Mouse (Mus musculus) myocyte (in vitro differentiated cells): ENCODE data around the gene Slc24a3. TPM values are rescaled to one million over a fixed set of nuclear protein-coding genes. Genes with fewer than 3 reads are reported as not detected.

ENCODE experiments used
- H3K27me3 ChIP-seq: one replicate; pipeline ENCODE4 v1.6.1; 2011; ENCODE audit not compliant: control insufficient read depth, insufficient read depth, insufficient read length
- H3K36me3 ChIP-seq: one replicate; pipeline ENCODE4 v1.6.1; 2011; ENCODE audit not compliant: control insufficient read depth, insufficient read depth
- H3K4me2 ChIP-seq: one replicate; pipeline ENCODE4 v1.6.1; 2011; ENCODE audit warnings: low read depth, control low read depth
- H3K4me3 ChIP-seq: one replicate; pipeline ENCODE4 v1.5.1; 2011; ENCODE audit warnings: mild to moderate bottlenecking, control low read depth, moderate library complexity
- H3K79me2 ChIP-seq: one replicate; pipeline ENCODE4 v1.6.1; 2011; ENCODE audit not compliant: control insufficient read depth, insufficient read depth
- H3ac ChIP-seq: one replicate; pipeline ENCODE4 v1.6.1; 2011; ENCODE audit not compliant: control insufficient read depth, insufficient read length
- CEBPB ChIP-seq: IDR thresholded peaks from 2 replicates; pipeline ENCODE4 v1.6.1; 2011; ENCODE audit warnings: mild to moderate bottlenecking, moderate library complexity; ENCODE audit not compliant: poor library complexity, insufficient read depth, severe bottlenecking
- E2F4 ChIP-seq: IDR thresholded peaks from one replicate; pipeline ENCODE4 v1.6.1; 2011; ENCODE audit warnings: mild to moderate bottlenecking, control low read depth, moderate library complexity; ENCODE audit not compliant: insufficient read depth
- MAX ChIP-seq: IDR thresholded peaks from one replicate; pipeline ENCODE4 v1.6.1; 2011; ENCODE audit warnings: low read depth, mild to moderate bottlenecking, control low read depth
- MYOD1 ChIP-seq, 3 experiments: IDR thresholded peaks; one replicate each; pipeline ENCODE4 v1.6.1; 2011; ENCODE audit warnings: control low read depth in 2 of 3, low read depth in 2 of 3, mild to moderate bottlenecking in 2 of 3, moderate library complexity in 1 of 3; ENCODE audit not compliant: insufficient read length in 2 of 3, control insufficient read depth in 1 of 3
- MYOG ChIP-seq, 3 experiments: IDR thresholded peaks; one replicate each; pipeline ENCODE4 v1.6.1; 2011; ENCODE audit warnings: control low read depth in 2 of 3, low read depth in 2 of 3, mild to moderate bottlenecking in 2 of 3; ENCODE audit not compliant: insufficient read length in 2 of 3, control insufficient read depth in 1 of 3, insufficient read depth in 1 of 3
- POLR2A ChIP-seq: IDR thresholded peaks from one replicate; pipeline ENCODE4 v1.6.1; 2011; ENCODE audit warnings: low read depth, mild to moderate bottlenecking, control low read depth, moderate library complexity; ENCODE audit not compliant: insufficient read length
- POLR2AphosphoS2 ChIP-seq: IDR thresholded peaks from one replicate; pipeline ENCODE4 v1.6.1; 2011; ENCODE audit warnings: low read depth, control low read depth; ENCODE audit not compliant: insufficient read length
- REST ChIP-seq: IDR thresholded peaks from one replicate; pipeline ENCODE4 v1.6.1; 2011; ENCODE audit warnings: mild to moderate bottlenecking, control low read depth, moderate library complexity; ENCODE audit not compliant: insufficient read depth, insufficient read length
- SRF ChIP-seq: IDR thresholded peaks from one replicate; pipeline ENCODE4 v1.6.1; 2011; ENCODE audit warnings: low read depth; ENCODE audit not compliant: control insufficient read depth, insufficient read length
- TCF12 ChIP-seq: IDR thresholded peaks from one replicate; pipeline ENCODE4 v1.6.1; 2011; ENCODE audit warnings: mild to moderate bottlenecking, control low read depth; ENCODE audit not compliant: poor library complexity, insufficient read depth, severe bottlenecking
- TCF3 ChIP-seq: IDR thresholded peaks from one replicate; pipeline ENCODE4 v1.6.1; 2011; ENCODE audit warnings: low read depth, control low read depth; ENCODE audit not compliant: insufficient read length
- USF1 ChIP-seq: IDR thresholded peaks from one replicate; pipeline ENCODE4 v1.6.1; 2011; ENCODE audit warnings: low read depth, mild to moderate bottlenecking, control low read depth, moderate library complexity
- polyA plus RNA-seq: library from polyadenylated mRNA; unstranded; fragments of >200 nt; fragmentation: generic; extraction: Trizol; gene quantifications from one replicate; pipeline ENCODE4 v1.2.1, GENCODE M21; 2012; ENCODE audit warnings: missing spikeins

The Slc24a3 gene
- polyA plus RNA-seq, 1 experiment, result 4.8 TPM

DNA sequence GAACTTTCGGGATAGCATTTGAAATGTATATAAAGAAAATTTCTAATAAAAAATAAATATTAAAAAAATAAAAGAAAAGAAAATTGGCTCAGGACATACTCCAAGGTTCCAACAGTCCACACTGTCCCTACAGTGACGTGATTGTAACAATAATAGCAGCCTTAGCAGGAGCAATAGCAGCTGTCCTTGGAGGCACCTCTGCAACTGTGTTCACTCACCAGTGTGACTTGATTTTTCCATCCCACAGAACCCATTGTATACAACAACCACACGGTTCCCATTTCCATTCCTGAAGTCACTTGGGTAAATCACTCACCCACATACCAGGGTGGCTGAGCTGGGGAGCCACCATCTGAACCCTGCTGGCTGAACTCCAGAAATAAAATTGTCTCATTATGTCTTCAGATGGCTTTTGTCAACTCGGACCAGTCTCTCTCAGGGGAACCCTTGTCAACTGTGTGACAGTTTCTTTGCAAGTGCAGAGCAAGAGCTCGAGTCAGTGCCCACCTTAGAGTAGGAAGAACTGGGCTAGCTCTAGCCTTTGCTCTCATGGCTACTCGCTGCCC is 233.8 kb downstream of the Slc24a3 start:
- Histone ChIP-seq H3ac (no peak overlapping the region), H3K36me3 (no peaks in the 10 kb centered on the region), H3K4me3 (no peak overlapping the region), H3K79me2 (no peaks in the 10 kb centered on the region), H3K4me2 (no peak overlapping the region), H3K27me3 (no peaks in the 10 kb centered on the region)
- TF ChIP-seq CEBPB, result no peak
- peak in 2 of 3 experiments; percentile 13 to 41 for TF ChIP-seq MYOD1 (IDR thresholded peaks at IDR 0.05; ENCODE audit: control insufficient read depth in 1 of 3, insufficient read length in 2 of 3, low read depth in 2 of 3)
- TF ChIP-seq MYOG (IDR thresholded peaks at IDR 0.05; ENCODE audit: control insufficient read depth in 1 of 3, insufficient read depth in 1 of 3, insufficient read length in 2 of 3, low read depth in 2 of 3), result peak in 1 of 3 experiments; percentile 28

DNA sequence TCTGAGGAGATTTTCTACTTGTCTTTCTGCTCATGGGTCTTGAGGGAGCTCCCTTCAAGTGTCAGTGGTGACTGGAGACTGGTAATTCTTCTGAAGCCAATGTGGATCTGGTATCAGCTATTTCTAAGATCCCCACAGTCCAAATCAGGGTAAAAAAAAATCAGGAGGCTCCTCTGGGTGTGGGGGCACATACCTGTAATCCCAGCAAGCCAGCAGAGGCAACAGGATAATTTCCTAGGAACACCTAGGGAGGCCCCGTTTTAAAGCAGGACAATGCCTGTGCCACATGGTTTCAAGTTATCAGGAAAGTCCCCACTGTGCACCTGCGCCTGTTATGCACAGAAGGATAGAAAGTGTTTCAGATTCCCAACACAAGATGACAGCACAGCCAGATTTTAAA is 234.4 kb downstream of the Slc24a3 start:
- no peaks in the 10 kb centered on the region for H3K79me2 ChIP-seq
- no peaks in the 10 kb centered on the region for H3K27me3 ChIP-seq
- H3K4me3 ChIP-seq, result no peak overlapping the region
- no peak overlapping the region for H3ac ChIP-seq
- TF ChIP-seq TCF12, result no peak
- no peak for TF ChIP-seq POLR2A
- TF ChIP-seq USF1, result no peak
- TF ChIP-seq MYOG (IDR thresholded peaks at IDR 0.05; ENCODE audit: control insufficient read depth in 1 of 3, insufficient read depth in 1 of 3, insufficient read length in 2 of 3, low read depth in 2 of 3), result no peak
- no peak for TF ChIP-seq E2F4
- no peak for TF ChIP-seq CEBPB
- no peak for TF ChIP-seq MAX
- no peak for TF ChIP-seq MYOD1 (IDR thresholded peaks at IDR 0.05; ENCODE audit: control insufficient read depth in 1 of 3, insufficient read length in 2 of 3, low read depth in 2 of 3)
- no peak for TF ChIP-seq POLR2AphosphoS2
- no peak for TF ChIP-seq TCF3
- TF ChIP-seq REST, result no peak
- TF ChIP-seq SRF, result no peak
- no peaks in the 10 kb centered on the region for H3K36me3 ChIP-seq
- H3K4me2 ChIP-seq, result no peak overlapping the region

DNA sequence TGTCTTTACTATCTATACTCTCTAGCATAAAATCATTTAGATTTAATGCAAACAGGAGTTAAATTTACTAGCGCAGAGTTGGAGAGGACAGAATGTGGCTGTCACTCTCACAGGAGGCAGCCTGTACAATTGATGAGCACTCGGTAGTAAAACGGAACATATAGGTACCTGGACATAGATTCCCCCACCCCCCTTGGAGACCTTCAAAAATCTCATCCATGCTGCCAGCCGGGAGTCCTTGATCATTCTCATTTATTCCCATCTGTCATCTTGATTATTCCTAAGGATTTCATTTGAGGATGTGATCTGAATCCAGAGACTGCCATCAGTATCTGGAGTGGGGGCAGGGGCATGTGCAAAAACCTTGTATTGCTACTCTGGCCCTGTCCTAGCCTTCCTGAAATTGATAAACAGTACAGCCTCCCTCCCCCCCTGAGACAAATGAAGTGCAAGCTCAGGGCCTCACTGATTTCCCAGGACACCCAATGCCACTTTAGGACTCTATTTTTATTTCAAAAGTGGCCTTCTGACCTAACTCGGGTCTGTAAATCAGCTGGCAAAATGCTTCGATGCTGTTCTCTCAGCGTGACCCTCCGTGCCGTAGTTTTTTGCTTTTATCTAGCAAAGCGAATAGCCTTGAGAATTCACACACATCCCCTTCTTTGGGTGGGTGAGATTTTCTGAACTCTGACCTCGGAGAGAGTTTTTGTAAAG is 237.4 kb downstream of the Slc24a3 start:
- H3K36me3 ChIP-seq, result no peaks in the 10 kb centered on the region
- no peak overlapping the region for H3ac ChIP-seq
- no peaks in the 10 kb centered on the region for H3K79me2 ChIP-seq
- no peak for TF ChIP-seq MYOD1 (IDR thresholded peaks at IDR 0.05; ENCODE audit: control insufficient read depth in 1 of 3, insufficient read length in 2 of 3, low read depth in 2 of 3)
- no peak overlapping the region for H3K4me3 ChIP-seq
- H3K27me3 ChIP-seq, result no peaks in the 10 kb centered on the region
- H3K4me2 ChIP-seq, result no peak overlapping the region

DNA sequence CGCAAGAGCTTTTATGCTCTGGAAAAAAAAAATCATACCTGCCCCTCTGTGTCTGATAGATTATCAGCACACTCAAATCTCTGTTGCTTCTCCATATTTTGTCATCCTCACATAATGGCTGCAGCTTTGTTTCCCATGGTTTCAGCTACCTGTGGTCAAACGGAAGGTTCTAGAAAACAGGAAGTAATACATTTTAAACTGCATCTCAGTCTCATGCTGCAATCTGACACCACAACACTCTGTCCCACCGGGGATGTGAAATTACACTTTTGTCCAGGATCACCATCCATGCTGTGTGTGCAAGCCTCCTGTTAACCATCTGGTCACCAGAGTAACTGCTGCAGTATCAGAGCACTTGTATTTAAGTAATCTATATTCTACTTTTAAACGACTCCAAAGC is 238.2 kb downstream of the Slc24a3 start:
- Histone ChIP-seq H3K36me3 (no peaks in the 10 kb centered on the region), H3K4me3 (no peak overlapping the region), H3K27me3 (no peaks in the 10 kb centered on the region), H3ac (no peak overlapping the region), H3K79me2 (no peaks in the 10 kb centered on the region), H3K4me2 (no peak overlapping the region)
- TF ChIP-seq SRF, result no peak
- no peak for TF ChIP-seq TCF3
- no peak for TF ChIP-seq MYOG (IDR thresholded peaks at IDR 0.05; ENCODE audit: control insufficient read depth in 1 of 3, insufficient read depth in 1 of 3, insufficient read length in 2 of 3, low read depth in 2 of 3)
- TF ChIP-seq MYOD1 (IDR thresholded peaks at IDR 0.05; ENCODE audit: control insufficient read depth in 1 of 3, insufficient read length in 2 of 3, low read depth in 2 of 3), result no peak
- no peak for TF ChIP-seq CEBPB

DNA sequence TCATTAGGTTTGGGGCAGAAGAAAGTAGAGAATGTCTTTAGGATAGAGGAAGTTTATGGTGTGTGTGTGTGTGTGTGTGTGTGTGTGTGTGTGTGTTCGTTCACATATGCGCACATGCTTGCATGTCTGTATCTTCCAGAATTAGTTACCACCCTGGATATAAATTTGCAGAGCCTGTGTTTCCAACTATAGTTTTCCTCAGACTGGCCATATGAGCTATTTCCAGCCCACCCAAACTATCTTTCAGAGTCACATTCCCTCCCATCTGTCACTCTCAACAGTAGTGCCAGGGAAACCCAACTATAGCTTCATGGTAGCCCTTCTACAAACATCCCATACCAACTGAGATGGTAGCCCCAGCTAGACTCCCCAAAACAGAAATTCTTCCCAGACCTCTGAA is 250.2 kb downstream of the Slc24a3 start:
- Histone ChIP-seq H3K36me3 (no peaks in the 10 kb centered on the region), H3K4me2 (no peak overlapping the region), H3ac (no peak overlapping the region), H3K4me3 (no peak overlapping the region), H3K27me3 (no peaks in the 10 kb centered on the region), H3K79me2 (no peaks in the 10 kb centered on the region)
- TF ChIP-seq REST, result no peak
- TF ChIP-seq POLR2A, result no peak
- no peak for TF ChIP-seq MYOG (IDR thresholded peaks at IDR 0.05; ENCODE audit: control insufficient read depth in 1 of 3, insufficient read depth in 1 of 3, insufficient read length in 2 of 3, low read depth in 2 of 3)
- no peak for TF ChIP-seq MYOD1 (IDR thresholded peaks at IDR 0.05; ENCODE audit: control insufficient read depth in 1 of 3, insufficient read length in 2 of 3, low read depth in 2 of 3)
- no peak for TF ChIP-seq E2F4
- no peak for TF ChIP-seq TCF12
- no peak for TF ChIP-seq POLR2AphosphoS2
- TF ChIP-seq TCF3, result no peak
- TF ChIP-seq MAX, result no peak
- TF ChIP-seq CEBPB, result no peak
- TF ChIP-seq SRF, result no peak
- TF ChIP-seq USF1, result no peak
